Mouse (Mus musculus): ENCODE measurements around the gene Arap1.

DNA sequence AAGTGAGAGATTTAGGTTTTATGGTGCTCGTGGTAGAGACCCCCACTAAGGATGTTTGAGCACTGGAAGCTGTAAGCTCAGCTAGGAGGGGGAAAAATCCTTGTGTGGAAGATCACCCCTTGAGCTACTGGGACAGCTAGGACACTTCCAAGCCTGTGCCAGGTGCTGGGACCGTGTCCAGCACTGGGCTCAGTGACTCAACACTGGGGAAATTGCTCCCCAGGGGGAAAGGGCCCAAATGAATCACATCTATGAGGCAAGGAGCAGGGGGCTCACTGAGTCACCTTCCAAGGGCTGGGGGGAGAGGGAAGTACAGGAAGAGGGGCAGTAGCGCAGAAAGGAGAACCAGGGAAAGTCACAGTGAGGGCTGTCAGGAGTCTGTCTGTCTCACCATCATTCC lies 102.0 kb downstream of the Arap1 start:
- TF ChIP-seq POLR2A (IDR thresholded peaks at IDR 0.05; ENCODE audit: insufficient read length, low read depth) = no peak
- no peak for TF ChIP-seq POLR2AphosphoS2 (IDR thresholded peaks at IDR 0.05; ENCODE audit: insufficient read length, low read depth)
- no peak for TF ChIP-seq MAX (IDR thresholded peaks at IDR 0.05; ENCODE audit: low read depth)
- TF ChIP-seq MYOD1 (IDR thresholded peaks at IDR 0.05; ENCODE audit: control insufficient read depth in 1 of 3, insufficient read length in 2 of 3, low read depth in 2 of 3) = peak in 2 of 3 experiments; percentile 72 to 83
- no peak for TF ChIP-seq USF1 (IDR thresholded peaks at IDR 0.05; ENCODE audit: low read depth)
- TF ChIP-seq TCF3 (IDR thresholded peaks at IDR 0.05; ENCODE audit: insufficient read length, low read depth) = no peak
- peak in 2 of 3 experiments; percentile 20 to 45 for TF ChIP-seq MYOG (IDR thresholded peaks at IDR 0.05; ENCODE audit: control insufficient read depth in 1 of 3, insufficient read depth in 1 of 3, insufficient read length in 2 of 3, low read depth in 2 of 3)
- no peak for TF ChIP-seq E2F4 (IDR thresholded peaks at IDR 0.05; ENCODE audit: insufficient read depth)
